Mouse (Mus musculus) limb, embryonic 13.5 days (tissue): ENCODE data around the gene Aamp. TPM values are rescaled to one million over a fixed set of nuclear protein-coding genes. Genes with fewer than 3 reads are reported as not detected.

ENCODE experiments used
- ATAC-seq: fragments of 200-750 bp; cut with Nextera tagmentation; 2 replicates; pipeline ENCODE4 v1.8.0; 2017; ENCODE audit warnings: low read depth, moderate number of reproducible peaks, moderate TSS enrichment; ENCODE audit not compliant: low FRiP score
- H3K27ac ChIP-seq: fragments of 300-500 bp; sonication (generic); 2 replicates; pipeline ENCODE4 v1.5.1; 2015; ENCODE audit warnings: inconsistent platforms, mild to moderate bottlenecking, moderate library complexity
- H3K27me3 ChIP-seq: fragments of 300-500 bp; sonication (generic); 2 replicates; pipeline ENCODE4 v1.6.1; 2015; ENCODE audit warnings: mild to moderate bottlenecking, inconsistent platforms
- H3K36me3 ChIP-seq: fragments of 300-500 bp; sonication (generic); 2 replicates; pipeline ENCODE4 v1.6.1; 2015; ENCODE audit warnings: inconsistent platforms, mild to moderate bottlenecking, moderate library complexity
- H3K4me1 ChIP-seq: fragments of 300-500 bp; sonication (generic); 2 replicates; pipeline ENCODE4 v1.6.1; 2015; ENCODE audit warnings: inconsistent platforms
- H3K4me2 ChIP-seq: fragments of 300-500 bp; sonication (generic); replicated peaks from 2 replicates; pipeline ENCODE4 v1.6.1; 2015; ENCODE audit warnings: inconsistent platforms, mild to moderate bottlenecking, moderate library complexity
- H3K4me3 ChIP-seq: fragments of 300-500 bp; sonication (generic); 2 replicates; pipeline ENCODE4 v1.5.1; 2015; ENCODE audit warnings: moderate library complexity, mild to moderate bottlenecking, inconsistent platforms
- H3K9ac ChIP-seq: fragments of 300-500 bp; sonication (generic); 2 replicates; pipeline ENCODE4 v1.6.1; 2015; ENCODE audit warnings: mild to moderate bottlenecking, inconsistent platforms
- H3K9me3 ChIP-seq: fragments of 300-500 bp; sonication (generic); 2 replicates; pipeline ENCODE4 v1.6.1; 2016; ENCODE audit warnings: inconsistent platforms
- WGBS: fragments of 180-500 bp; shearing (Covaris S2); methylation state at CpG from one replicate; pipeline ENCODE4 v1.1.7; 2015; 5-methylcytosine and 5-hydroxymethylcytosine counted together
- polyA plus RNA-seq: library from polyadenylated mRNA; unstranded; fragments of >200 nt; fragmentation: Nextera tagmentation; extraction: Ambion mirVana; gene quantifications from 2 replicates; pipeline ENCODE4 v1.2.1, GENCODE M21; 2015

Gene Aamp
- polyA plus RNA-seq, 1 experiment from 2014 or later = 220 TPM

GRCm38 (mm10) chr1:74309767-74310166 lies 25.2 kb upstream of the Aamp start:
- no peak overlapping the region for H3K4me2 ChIP-seq
- H3K4me1 ChIP-seq = no peaks in the 10 kb centered on the region
- WGBS = 35% methylated on average over 3 of the region's 3 CpGs
- H3K9ac ChIP-seq = no peak overlapping the region
- no peaks in the 10 kb centered on the region for H3K9me3 ChIP-seq
- no peaks in the 10 kb centered on the region for H3K36me3 ChIP-seq
- no peak for ATAC-seq
- no peak overlapping the region for H3K4me3 ChIP-seq
- H3K27ac ChIP-seq = 0 out of 2 replicates have a peak overlapping the region, but pooled peaks have one; percentile 28
- H3K27me3 ChIP-seq = no peaks in the 10 kb centered on the region

GRCm38 (mm10) chr1:74308001-74308964 lies 23.7 kb upstream of the Aamp start:
- no peak overlapping the region for H3K27ac ChIP-seq
- WGBS = 56% methylated on average over 10 of the region's 10 CpGs
- no peak for ATAC-seq
- no peak overlapping the region for H3K9ac ChIP-seq
- no peaks in the 10 kb centered on the region for H3K27me3 ChIP-seq
- H3K36me3 ChIP-seq = no peaks in the 10 kb centered on the region
- H3K4me3 ChIP-seq = no peak overlapping the region
- no peak overlapping the region for H3K4me2 ChIP-seq
- H3K9me3 ChIP-seq = no peaks in the 10 kb centered on the region
- no peaks in the 10 kb centered on the region for H3K4me1 ChIP-seq

DNA sequence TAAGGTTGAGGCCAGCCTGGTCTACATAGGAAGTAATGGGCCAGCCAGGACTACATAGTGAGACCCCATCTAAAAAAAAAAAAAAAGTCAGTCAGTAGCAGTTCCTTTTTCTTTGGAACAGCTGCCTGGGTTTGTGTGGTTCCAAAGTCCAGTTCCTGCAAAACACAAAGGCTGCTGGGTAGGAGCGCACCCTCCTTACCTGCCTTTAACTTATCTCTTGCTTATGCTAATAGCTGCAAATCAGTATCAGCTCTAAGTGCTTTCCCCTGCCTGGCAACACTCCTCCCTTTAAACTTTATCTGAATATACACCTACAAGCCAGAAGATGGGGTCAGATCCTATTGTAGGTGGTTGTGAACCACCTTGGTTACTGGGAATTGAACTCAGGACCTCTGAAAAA lies 22.6 kb upstream of the Aamp start:
- no peak overlapping the region for H3K4me2 ChIP-seq
- H3K4me3 ChIP-seq = no peak overlapping the region
- no peak overlapping the region for H3K27ac ChIP-seq
- 96% methylated on average over 1 of the region's 1 CpGs for WGBS
- no peaks in the 10 kb centered on the region for H3K36me3 ChIP-seq
- no peaks in the 10 kb centered on the region for H3K27me3 ChIP-seq
- H3K4me1 ChIP-seq = peaks cover 9% of the 10 kb centered on the region
- H3K9ac ChIP-seq = no peak overlapping the region
- ATAC-seq = no peak
- H3K9me3 ChIP-seq = no peaks in the 10 kb centered on the region

DNA sequence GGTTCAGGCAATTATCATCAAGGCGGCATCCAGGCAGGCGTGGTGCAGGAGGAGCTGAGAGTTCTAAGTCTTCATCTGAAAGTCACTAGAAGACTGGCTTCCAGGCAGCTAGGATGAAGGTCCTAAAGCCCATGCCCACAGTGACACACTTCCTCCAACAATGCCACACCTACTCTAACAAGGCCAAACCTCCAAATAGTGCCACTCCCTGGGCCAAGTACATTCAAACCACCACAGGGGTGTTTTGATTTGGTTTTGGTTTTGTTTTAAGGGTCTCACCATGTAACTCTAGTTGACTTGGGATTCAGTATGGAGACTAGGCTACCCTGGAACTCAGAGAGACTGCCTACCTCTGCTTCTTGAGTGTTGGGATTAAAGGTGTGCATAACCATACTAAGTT lies 21.0 kb upstream of the Aamp start, which contains the start of gene Tmbim1:
Gene Tmbim1 (minus strand): TSS at position 101 of the 400 bp plus-strand sequence.
- no peaks in the 10 kb centered on the region for H3K27me3 ChIP-seq
- peak within 1 kb of the TSS; percentile 91; the same call in 1 of the 2 replicates for H3K27ac ChIP-seq
- H3K9me3 ChIP-seq = no peaks in the 10 kb centered on the region
- WGBS = 52% methylated on average over 2 of the region's 2 CpGs
- H3K4me1 ChIP-seq = peaks cover 16% of the 10 kb centered on the region
- H3K9ac ChIP-seq = peak within 1 kb of the TSS; percentile 86
- H3K4me2 ChIP-seq = peak within 1 kb of the TSS; percentile 83
- no peak for ATAC-seq
- no peaks in the 10 kb centered on the region for H3K36me3 ChIP-seq
- H3K4me3 ChIP-seq = peak within 1 kb of the TSS; percentile 76

GRCm38 (mm10) chr1:74304946-74305345 lies 20.4 kb upstream of the Aamp start:
- H3K27ac ChIP-seq = no peak overlapping the region
- no peak overlapping the region for H3K9ac ChIP-seq
- no peaks in the 10 kb centered on the region for H3K9me3 ChIP-seq
- 49% methylated on average over 4 of the region's 4 CpGs for WGBS
- no peak for ATAC-seq
- no peaks in the 10 kb centered on the region for H3K27me3 ChIP-seq
- H3K4me1 ChIP-seq = peaks cover 16% of the 10 kb centered on the region
- H3K4me2 ChIP-seq = no peak overlapping the region
- no peaks in the 10 kb centered on the region for H3K36me3 ChIP-seq
- no peak overlapping the region for H3K4me3 ChIP-seq

- WGBS = 6% methylated on average over 12 of the region's 12 CpGs
- peaks cover 16% of the 10 kb centered on the region for H3K4me1 ChIP-seq
- peak overlapping the region; percentile 91 for H3K27ac ChIP-seq
- H3K4me2 ChIP-seq = peak overlapping the region; percentile 83
- ATAC-seq = no peak
- H3K36me3 ChIP-seq = no peaks in the 10 kb centered on the region
- H3K27me3 ChIP-seq = no peaks in the 10 kb centered on the region
- peak overlapping the region; percentile 86 for H3K9ac ChIP-seq
- peak overlapping the region; percentile 76 for H3K4me3 ChIP-seq
- no peaks in the 10 kb centered on the region for H3K9me3 ChIP-seq
These were observed 19.8 kb upstream of the Aamp start for GRCm38 (mm10) chr1:74304339-74304790.

GRCm38 (mm10) chr1:74303509-74304338 lies 19.2 kb upstream of the Aamp start:
- peak overlapping the region; percentile 86 for H3K9ac ChIP-seq
- H3K4me1 ChIP-seq = peaks cover 22% of the 10 kb centered on the region
- no peaks in the 10 kb centered on the region for H3K27me3 ChIP-seq
- peak overlapping the region; percentile 91 for H3K27ac ChIP-seq
- no peaks in the 10 kb centered on the region; the same call in 1 of the 2 replicates for H3K36me3 ChIP-seq
- no peaks in the 10 kb centered on the region for H3K9me3 ChIP-seq
- WGBS = under 1% methylated on average over 56 of the region's 56 CpGs
- peak overlapping the region; percentile 83 for H3K4me2 ChIP-seq
- peak overlapping the region; percentile 76 for H3K4me3 ChIP-seq
- ATAC-seq = peak; percentile 90

DNA sequence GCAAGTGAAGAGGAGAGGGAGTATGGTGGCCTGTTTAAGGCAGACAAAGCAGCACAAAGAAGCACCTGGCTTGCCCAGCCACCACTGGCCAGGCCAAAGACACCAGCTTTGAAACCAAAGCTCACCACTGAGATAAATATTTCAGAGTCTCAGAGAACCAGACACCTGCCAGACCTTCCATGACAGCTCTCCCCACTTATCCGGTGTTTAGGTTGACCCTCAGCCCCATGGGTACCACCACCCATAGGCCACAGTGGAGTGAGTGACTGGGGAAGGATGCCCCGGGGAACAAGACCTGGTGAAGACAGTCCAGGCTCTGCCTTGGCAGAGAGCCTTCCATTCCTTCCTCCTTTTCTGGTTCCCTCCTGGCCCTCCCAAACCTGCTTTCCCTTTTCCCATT lies 18.3 kb upstream of the Aamp start:
- no peak for ATAC-seq
- Histone ChIP-seq H3K27ac (peak overlapping the region; percentile 15; the same call in 1 of the 2 replicates), H3K4me1 (peaks cover 22% of the 10 kb centered on the region), H3K9me3 (no peaks in the 10 kb centered on the region), H3K4me3 (peak overlapping the region; percentile 76), H3K27me3 (no peaks in the 10 kb centered on the region), H3K4me2 (peak overlapping the region; percentile 83), H3K9ac (peak overlapping the region; percentile 39; the same call in 1 of the 2 replicates), H3K36me3 (no peaks in the 10 kb centered on the region; the same call in 1 of the 2 replicates)
- 74% methylated on average over 2 of the region's 2 CpGs for WGBS

DNA sequence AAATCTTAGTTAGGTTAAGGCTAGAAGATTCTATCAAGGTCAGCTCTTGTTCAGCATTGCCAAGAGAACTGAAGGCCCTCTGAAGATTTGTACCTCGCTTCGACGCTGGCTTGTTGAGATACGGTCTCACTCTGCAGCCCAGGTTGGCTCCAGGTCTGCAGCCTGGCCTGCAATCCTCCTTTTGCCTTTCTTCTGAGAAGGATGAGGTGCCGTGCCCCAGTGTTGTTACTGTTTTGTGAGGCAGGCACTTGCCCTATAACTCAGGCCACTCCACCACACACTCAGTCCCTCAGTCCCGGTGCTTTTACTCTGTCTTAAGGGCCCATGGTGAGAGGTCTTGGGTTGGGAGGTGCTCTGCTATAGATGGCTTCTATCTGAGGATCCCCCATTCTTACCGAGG lies 17.7 kb upstream of the Aamp start:
- H3K9ac ChIP-seq = no peak overlapping the region
- 78% methylated on average over 7 of the region's 7 CpGs for WGBS
- H3K9me3 ChIP-seq = no peaks in the 10 kb centered on the region
- H3K4me2 ChIP-seq = peak overlapping the region; percentile 83
- no peak for ATAC-seq
- no peak overlapping the region for H3K27ac ChIP-seq
- H3K4me3 ChIP-seq = no peak overlapping the region
- H3K4me1 ChIP-seq = peaks cover 25% of the 10 kb centered on the region
- no peaks in the 10 kb centered on the region for H3K27me3 ChIP-seq
- no peaks in the 10 kb centered on the region; the same call in 1 of the 2 replicates for H3K36me3 ChIP-seq

GRCm38 (mm10) chr1:74300347-74301110 lies 16.0 kb upstream of the Aamp start:
- Histone ChIP-seq H3K9me3 (no peaks in the 10 kb centered on the region), H3K4me3 (no peak overlapping the region), H3K36me3 (no peaks in the 10 kb centered on the region; the same call in 1 of the 2 replicates), H3K9ac (no peak overlapping the region), H3K4me1 (peaks cover 42% of the 10 kb centered on the region), H3K27me3 (no peaks in the 10 kb centered on the region), H3K27ac (no peak overlapping the region), H3K4me2 (no peak overlapping the region)
- no peak for ATAC-seq
- 83% methylated on average over 6 of the region's 6 CpGs for WGBS

GRCm38 (mm10) chr1:74298996-74299395 lies 14.5 kb upstream of the Aamp start:
- peaks cover 50% of the 10 kb centered on the region for H3K4me1 ChIP-seq
- ATAC-seq = no peak
- H3K4me3 ChIP-seq = no peak overlapping the region
- H3K9me3 ChIP-seq = no peaks in the 10 kb centered on the region
- H3K4me2 ChIP-seq = no peak overlapping the region
- no peak overlapping the region for H3K27ac ChIP-seq
- H3K27me3 ChIP-seq = no peaks in the 10 kb centered on the region
- H3K9ac ChIP-seq = no peak overlapping the region
- peaks cover 4% of the 10 kb centered on the region for H3K36me3 ChIP-seq
- WGBS = 66% methylated on average over 5 of the region's 5 CpGs
